Mouse (Mus musculus): ENCODE results near the gene Ehd4.

Gene Ehd4

DNA sequence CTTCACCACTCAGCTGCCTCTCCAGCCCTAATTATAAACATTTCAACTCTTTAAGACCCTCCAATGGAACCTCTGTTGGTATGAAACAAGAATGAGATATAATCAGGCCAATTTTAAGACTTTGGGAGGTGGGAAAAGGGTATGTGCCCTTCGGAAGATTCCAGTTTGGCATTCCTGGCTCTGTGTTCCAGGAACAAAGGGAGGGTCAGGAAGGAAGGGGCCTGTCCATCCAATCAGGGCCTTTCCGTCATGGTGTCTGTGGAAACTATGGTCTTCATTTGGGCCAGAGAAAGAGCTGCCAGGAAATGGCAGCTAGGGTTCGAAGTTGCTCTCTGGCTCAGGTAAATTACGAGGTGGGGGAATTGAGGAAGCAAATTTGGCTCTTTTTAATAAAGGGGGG, 46.3 kb downstream of the Ehd4 start:
- no peak for DNase-seq (ENCODE audit: low read depth, low spot score)

DNA sequence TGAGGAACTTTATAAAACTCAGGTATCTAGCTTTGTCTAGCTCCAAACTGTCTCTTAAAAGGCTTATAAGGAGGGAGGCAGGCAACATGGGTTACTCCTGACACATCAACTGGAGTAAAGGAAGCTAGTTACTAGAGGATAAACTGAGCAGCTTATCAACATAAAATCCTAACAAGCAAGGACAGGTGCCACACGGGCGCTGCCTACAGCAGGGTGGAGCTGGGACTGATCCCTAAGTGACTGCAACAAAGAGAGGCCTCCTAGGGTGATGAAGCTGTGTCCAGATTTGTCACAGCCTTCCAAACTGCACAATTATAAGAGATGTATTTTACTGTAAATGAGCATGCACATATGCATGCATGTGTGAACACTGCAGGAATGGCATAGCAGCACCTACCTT, 47.0 kb downstream of the Ehd4 start:
- no peak for DNase-seq (ENCODE audit: low read depth, low spot score)

DNA sequence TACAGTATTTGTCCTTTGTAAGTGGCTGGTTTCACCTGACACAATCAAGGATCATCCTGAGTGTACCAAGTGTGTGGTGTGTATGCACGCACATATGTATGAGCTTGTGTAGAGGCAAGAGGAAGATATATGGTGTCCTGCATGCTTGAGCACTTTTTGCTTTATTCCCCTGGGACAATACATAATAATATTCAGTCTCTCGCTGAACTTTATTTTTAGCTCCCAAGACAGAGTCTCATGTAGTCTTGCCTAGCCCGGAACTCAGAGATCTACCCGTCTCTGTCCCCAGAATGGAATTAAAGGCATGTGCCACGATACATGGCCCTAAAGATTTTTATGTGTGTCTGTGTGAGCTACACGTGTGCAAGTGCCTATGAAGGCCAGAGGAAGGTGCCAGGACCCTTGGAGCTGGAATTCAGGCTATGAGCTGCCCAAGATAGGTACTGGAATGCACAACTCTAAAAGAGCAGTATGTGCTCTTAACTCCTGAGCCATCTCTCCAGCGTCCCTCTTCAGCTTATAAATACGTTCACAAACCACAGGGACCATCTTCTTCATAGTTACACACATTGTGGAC, 47.9 kb downstream of the Ehd4 start:
- DNase-seq (ENCODE audit: low read depth, low spot score), result no peak

DNA sequence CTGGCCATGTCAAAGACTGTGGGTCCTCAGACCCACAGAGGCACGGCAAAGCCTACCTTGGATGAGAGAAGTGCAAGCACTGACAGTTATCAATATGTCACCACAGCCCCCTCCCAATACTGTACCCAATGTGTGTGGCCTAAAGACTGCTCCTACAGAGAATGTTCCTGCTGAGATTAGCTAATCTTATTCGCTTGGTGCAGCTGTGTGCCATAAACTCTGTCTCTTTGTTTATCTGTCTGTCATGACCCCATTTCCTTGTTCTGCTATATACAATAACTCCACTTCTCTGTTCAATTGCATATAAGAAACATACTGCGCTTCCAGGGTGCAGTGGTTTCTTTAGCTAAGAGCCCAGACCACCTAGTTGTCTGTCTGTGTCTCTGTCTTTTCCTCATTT, 48.5 kb downstream of the Ehd4 start:
- no peak for DNase-seq (ENCODE audit: low read depth, low spot score)

DNA sequence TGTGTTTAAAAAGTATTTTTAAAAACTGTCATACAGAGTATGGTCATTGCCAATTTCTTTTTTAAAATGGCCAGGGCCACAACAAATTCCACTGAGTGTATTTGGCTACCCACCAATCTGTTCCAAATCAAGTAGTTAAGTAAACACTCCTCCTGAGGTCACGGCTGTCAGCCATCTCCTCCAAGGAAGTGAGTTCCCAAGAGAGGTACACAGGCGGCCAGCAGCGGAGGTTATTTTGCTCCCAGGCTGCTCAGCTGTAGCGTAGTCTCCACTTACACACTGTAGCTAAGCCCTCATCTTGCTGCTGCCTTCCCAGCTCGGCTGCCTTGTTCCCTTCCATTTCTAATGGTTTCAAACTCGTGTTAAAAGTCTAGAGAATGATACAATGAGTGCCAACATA, 51.5 kb downstream of the Ehd4 start:
- peak; percentile 55 for DNase-seq (ENCODE audit: low read depth, low spot score)

DNA sequence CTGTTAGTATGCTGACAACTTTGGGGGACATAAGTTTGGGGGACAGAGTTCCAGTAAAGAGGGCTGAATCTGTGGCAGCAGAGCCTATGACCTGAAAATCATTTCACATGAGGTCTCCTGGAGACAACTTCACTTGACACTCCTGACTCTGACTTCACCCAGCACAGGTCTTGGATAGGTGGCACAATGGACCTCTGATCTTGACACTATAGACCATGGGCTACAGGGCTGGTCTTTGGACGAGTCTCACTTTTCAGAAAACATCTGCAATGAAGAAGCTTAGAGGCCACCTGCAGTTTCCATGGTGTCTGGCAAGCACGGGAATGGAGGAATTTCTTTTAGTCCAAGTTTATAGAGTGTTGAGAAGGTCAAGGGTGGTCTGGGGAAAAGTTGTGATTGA, 52.0 kb downstream of the Ehd4 start:
- DNase-seq (ENCODE audit: low read depth, low spot score), result no peak

DNA sequence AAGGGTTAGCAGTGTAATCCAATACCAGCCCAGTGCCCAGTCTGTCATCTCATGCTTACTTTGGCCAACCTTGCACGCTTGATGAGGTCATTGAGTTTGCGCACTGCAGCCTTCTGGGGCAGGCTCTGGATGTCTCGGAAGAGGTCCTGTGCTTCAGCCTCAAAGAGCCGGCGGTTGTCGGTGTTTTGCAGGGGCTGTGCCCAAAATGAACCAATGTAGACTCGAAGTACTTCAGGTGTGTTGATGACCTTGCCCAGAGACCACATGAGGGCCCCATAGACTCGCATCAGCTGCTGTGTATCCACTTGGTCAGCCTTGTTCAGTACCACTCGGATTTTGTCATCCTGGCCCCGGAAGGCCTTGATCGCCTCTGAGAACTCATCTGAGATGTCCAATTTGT, 52.4 kb downstream of the Ehd4 start:
- no peak for DNase-seq (ENCODE audit: low read depth, low spot score)

DNA sequence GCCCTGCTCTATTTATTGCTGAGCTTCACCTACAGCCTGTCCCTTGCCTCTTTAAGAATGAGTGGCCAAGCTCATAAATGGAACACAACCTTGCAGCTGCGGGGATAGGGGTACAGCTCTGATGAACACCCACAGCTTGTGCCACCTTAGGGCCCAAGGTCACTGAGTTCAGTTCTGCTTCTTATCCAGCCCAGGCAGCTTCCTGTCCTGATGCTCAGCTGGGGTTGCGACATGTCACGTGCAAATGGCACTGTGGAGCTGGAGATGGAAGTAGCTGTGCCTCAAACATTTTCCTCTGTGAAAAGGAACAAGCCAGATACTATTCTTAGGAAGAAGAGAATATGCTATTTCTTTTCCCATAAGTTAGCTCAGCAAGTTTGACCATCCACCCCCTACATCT, 54.5 kb downstream of the Ehd4 start:
- DNase-seq (ENCODE audit: low read depth, low spot score), result no peak

DNA sequence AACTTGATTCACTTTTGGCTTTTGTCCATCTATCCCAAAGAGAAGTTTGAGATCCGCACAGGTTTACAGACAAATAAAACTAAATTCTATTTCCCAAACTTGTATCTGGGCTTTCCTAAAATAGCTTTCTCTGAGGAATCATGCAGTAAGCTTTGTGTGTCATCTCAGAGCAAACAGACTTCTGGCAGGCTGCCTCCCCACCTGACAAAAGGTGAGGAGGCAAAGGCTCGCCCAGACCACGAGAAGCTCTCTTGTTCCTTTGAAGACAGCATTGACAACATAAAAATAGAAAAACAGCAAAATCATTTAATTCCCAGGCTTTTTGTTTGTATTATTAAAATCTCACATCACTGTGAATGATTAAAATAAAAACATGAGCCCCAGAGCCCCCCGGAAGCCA, 55.1 kb downstream of the Ehd4 start:
- DNase-seq (ENCODE audit: low read depth, low spot score), result no peak

DNA sequence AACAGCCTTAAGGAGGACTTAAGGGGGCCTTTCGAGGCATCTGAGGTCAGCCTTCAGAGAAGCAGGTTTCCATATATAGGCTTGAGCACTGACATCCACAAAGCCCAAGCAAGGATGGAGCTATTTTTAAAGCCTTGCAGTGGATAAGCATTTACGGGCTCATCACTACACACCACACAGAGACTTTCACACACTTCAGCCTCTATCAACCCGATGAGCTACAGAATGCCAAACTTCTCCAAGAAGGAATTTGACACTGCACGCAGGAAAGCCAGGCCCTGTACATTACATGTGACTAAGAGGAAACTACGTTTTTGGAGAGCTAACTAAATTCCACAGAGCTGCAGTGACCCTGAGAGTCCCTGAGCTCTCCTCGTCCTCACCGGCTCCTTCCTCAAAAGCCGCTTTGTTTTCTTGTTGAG, 55.6 kb downstream of the Ehd4 start:
- DNase-seq (ENCODE audit: low read depth, low spot score), result no peak

DNA sequence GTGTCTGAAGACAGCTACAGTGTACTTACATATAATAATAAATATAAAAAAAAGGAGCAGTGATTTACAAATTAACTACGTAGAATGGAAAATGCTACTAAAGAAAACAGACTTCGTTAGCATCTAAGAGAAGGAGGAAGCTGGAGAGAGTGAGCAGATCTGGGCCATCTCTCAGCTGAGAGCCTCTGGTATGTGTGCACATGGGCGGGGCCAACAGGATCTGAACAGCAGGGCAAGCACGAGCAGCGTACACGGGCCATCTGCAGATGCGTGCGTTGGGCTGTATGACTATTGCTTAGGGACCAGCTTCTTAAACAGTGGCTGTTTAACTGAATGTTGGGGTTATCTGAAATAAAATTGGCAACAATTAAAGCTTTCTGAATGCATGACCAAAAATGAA, 56.5 kb downstream of the Ehd4 start:
- no peak for DNase-seq (ENCODE audit: low read depth, low spot score)

DNA sequence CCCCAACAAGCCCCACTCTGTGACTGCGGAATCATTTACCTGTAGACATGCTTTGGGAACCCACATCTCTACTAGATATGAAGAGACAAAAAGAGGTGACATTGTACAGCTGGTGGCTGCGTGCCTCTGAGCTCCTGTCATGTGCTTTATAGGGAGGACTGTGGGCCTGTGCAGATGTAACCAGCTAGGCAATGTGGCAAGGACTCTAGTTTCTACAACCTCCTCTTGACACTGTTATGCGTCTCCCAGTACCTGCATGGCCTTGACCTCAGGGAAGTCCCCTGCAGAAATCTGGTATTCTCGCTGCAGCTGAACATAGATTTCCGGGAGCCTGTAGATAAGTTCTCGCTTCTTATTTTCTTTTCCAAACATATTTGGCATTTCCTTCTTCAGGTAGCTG, 57.7 kb downstream of the Ehd4 start:
- no peak for DNase-seq (ENCODE audit: low read depth, low spot score)

DNA sequence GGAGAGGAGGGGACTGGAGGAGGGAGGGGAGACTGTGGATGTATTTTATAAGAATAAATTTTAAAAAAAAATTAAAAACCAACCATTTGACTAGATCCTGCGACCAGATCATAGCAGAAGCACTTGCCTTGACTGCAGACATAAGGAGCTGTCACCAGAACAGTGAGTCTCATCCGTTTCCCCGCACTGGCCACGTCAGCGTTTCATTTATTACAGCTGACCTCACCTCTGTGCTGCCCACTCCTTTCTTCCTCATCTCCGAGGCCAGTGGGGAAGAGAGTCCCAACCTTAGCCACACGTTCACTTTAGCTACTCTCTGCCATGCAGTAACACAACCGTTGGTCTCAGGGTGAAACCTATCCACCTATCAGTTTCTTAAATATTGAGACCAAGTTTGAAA, 58.2 kb downstream of the Ehd4 start:
- DNase-seq (ENCODE audit: low read depth, low spot score), result no peak

DNA sequence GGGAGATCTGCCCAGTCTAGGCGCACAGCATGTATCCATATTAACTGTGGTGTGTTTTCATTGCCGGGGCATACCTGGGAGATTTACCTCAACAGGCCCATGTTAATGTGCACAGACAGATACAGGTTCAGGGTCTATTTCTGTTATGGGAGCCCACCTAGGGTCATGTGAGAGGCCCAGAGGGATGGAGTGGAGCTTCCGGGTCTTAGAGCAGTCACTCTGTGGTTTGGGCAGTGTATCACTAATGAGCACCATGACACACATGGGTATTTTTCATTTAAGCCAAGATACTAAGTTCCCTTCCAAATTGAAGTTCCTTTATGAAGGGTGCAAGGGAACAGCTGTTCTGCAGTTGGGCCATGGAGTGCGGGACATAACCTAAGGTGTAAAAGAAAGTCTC, 59.2 kb downstream of the Ehd4 start:
- no peak for DNase-seq (ENCODE audit: low read depth, low spot score)

DNA sequence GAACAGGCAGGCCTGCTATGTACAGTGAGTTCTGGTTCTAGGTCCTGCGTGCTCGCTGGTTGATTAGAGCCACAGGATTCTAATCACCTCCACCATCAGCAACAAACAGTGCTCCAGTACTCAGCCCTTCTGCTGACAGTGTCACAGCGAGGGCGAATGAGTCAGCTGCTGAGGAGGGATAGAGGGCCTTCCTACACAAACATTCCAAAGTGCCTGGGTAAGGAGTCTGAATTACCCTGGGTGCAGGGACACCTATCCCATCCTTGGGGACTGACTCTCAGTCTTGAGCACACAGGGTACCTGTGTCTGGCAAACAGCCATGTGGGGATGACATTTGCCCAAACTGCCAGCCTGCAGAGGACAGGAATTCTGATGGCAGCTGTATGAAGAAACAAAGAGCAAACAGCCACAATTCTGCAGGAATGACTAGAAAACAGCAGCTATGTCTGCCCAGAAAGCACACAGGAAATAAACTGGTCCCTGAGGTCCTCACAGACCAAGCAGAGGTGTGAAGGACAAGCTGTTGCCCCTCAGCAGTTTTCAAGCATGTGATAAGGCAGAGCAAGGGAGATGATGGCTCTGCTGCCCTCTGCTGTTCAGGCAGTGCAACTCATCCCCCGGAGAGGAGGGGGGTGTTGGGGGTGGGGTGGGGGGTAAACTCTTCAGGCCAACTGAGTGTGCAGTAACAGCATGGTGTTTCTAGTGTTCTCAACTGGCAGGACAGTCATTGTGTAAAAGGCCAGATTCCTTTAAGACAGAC, 60.6 kb downstream of the Ehd4 start:
- DNase-seq (ENCODE audit: low read depth, low spot score), result peak; percentile 90

DNA sequence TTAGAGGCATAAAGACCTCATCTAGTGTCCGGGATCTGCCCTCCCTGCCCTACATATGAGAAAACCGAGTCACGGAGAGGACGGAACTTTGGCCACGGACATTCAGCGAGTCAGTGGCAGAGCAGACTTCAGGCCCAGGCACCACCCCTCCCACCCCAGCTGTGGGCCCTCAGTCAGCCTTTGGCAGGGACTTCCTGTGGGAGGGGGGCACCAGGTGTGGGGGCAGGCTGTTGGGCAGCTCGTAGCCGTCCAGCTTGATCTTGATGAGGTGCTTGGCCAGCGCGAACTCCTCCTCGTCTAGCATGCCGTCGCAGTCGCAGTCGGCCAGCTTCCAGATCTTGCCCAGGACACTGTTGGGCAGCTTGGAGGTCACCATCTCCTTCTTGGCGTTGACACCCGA, 63.4 kb downstream of the Ehd4 start:
- DNase-seq (ENCODE audit: low read depth, low spot score), result no peak

DNA sequence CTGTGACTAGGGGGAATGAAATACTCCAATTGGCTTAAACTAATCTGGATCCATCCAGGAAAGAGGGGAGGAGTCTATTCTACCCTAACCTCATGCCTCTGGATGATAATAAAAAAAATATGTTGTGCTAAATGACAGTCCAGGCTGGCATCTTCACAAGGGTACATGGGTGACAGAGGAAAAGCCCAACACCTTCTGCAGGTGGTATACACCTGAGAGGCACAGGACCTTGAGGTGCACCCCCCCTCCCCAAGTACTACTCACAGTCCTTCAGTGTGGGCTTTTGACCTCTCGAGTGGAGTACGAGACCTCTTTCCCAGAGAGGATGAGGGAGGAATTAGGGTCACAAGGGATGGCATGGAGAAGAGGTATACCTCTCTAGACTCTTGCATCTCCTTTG, 66.5 kb downstream of the Ehd4 start:
- DNase-seq (ENCODE audit: low read depth, low spot score), result no peak

DNA sequence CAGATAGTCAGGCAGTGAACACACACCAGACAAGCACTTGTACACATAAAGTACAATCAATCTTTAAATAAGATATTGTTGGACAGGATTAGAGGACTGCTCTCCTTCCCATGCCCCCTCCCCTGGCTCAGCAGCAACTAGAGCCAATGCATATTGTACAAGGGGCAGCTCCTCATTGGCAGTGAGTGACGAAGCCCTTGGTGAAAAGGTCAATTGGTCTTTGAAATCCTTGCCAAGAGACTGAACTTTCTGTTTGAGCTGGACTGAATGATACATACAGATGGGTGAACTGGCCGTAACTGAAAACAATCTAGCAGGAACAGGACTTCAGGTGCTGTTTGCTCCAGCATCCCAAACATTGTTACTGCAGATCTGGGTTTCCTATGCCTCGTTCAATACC, 67.0 kb downstream of the Ehd4 start:
- no peak for DNase-seq (ENCODE audit: low read depth, low spot score)

DNA sequence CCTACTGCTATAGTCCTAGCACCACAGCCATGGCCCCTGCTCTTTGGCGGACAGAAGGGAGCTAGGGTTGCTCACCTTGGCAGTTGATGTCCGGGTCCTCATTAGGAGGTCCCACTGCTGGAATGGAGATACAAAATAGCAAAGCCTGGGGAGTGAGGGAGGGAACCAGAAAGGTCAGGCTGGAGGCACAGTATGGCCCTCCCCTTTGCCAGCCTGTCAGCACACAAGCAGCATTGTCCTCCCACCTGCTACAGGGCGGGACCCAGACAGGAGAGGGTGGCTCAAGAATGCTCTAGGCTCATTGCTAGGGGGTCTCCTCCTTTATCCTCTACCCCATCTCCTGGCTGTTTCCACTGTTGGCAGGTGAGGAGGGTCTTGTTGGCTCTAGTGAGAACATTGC, 68.4 kb downstream of the Ehd4 start:
- DNase-seq (ENCODE audit: low read depth, low spot score), result no peak

DNA sequence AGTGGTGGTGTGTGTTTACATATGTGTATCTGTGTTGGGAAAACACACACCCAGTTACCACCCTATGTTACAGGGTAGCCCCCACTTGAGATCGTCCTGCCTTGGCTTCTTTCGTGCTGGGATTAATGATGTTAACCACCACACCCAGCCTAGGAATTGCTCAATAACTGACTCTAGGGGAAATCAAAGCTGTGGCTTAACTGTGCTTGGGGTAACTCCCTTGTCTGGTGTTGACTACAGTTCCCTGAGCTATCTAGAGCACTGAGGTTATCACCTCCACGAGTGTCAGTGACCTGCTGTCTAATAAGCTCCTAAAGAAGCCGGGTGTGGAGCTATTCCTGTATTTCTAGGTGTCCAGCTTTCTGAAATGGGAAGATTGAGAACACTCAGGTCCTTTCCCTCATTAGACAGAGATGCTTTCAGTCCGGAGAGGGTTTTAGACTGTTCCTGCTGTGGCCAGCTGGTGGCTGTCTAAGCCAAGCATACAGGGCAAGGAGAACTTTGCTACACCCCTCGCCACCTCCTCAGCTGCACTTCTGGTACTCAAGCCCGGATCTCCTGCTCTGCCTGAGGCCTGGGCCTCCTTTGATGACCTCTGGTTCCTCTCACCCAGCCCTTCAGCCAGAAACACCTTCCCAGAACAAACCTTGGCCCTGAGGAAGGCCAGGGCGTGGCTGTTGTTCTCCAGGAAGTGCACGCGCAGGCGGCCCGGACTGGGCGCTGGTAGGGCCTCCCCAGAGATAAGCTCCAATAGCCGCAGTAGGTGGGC, 69.6 kb downstream of the Ehd4 start:
- peak; percentile 77 for DNase-seq (ENCODE audit: low read depth, low spot score)

DNA sequence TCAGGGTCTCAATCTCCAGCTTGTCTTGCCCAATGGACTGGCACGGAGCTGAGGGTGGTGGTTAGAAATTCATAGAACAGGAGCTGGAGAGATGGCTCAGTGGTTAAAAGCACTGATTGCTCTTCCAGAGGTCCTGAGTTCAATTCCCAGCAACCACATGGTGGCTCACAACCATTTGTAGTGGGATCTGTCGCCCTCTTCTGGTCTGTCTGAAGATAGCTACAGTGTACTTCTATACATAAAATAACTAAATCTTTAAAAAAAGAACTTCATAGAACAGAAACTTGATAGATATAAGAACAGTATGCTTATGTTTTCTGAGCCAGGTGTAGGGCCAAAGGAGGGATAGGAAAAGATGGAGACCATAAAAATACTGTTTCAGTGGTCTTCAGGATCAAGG, 72.0 kb downstream of the Ehd4 start:
- no peak for DNase-seq (ENCODE audit: low read depth, low spot score)

DNA sequence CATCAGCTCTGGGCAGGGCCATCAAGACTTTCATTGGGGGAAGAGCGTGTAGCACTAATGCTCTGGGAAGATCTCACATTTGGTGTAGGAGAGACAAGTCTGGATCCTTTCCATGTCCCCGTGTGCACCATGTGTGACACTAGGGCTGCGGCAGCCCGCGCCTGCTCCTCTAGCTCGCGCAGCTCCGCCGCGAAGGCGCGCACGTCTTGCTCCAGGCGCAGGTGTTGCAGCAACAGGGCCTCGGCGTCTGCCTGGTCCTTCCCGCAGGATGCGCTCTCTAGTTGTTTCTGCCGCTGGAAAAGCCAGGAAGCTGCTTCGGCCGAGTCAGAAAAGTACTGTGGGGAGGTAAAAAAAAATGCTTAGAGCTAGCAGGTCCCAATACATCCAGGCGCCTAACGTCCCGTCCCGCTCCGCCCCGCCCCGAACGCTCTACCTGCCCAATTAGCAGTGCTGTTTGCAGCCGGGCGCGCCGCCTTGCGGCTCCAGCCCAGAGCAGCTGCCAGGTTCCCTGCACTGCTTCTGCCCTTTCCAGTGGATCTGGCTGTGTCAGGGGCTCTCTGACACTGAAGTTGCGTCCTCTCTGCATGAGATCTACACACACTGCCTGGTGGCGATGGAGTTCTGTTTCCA, 78.2 kb downstream of the Ehd4 start:
- no peak for DNase-seq (ENCODE audit: low read depth, low spot score)

DNA sequence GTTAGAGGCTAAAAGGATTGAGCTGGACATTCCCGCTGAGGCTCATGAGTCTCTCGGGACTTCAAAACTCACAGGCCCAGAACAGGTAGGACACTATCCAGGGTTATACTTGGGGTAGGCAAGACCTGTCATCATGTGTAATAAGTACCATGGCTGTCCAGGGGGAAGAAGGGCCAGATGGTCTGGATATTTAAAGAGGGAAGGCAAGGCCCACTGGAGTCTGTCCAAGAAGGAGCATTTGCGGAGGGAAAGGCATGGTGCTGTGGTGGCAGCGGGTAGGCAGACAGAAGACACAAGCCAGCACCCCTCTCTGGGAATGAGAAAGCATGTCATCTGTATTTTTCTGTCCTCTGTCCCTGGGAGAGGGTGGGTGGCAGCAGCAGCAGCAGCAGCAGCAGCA, 80.3 kb downstream of the Ehd4 start:
- DNase-seq (ENCODE audit: low read depth, low spot score), result no peak
